Mouse (Mus musculus) large intestine, adult 2 months (tissue): ENCODE measurements around the gene Iah1. TPM values are rescaled to one million over a fixed set of nuclear protein-coding genes. Genes with fewer than 3 reads are reported as not detected.

ENCODE experiments used
- DNase-seq: peaks from one replicate; pipeline ENCODE4 v3.0.0-alpha.2; 2012; ENCODE audit warnings: low read depth, low spot score
- WGBS: fragments of 180-500 bp; shearing (Covaris S2); methylation state at CpG from one replicate; pipeline ENCODE4 v1.1.7; 2018; 5-methylcytosine and 5-hydroxymethylcytosine counted together
- polyA plus RNA-seq: library from polyadenylated mRNA; depleted of rRNA; stranded (reverse); fragments of >200 nt; gene quantifications from 2 replicates; pipeline ENCODE4 v1.2.3, GENCODE M21; 2012

Gene Iah1
- polyA plus RNA-seq, 1 experiment, result 64.1 TPM

DNA sequence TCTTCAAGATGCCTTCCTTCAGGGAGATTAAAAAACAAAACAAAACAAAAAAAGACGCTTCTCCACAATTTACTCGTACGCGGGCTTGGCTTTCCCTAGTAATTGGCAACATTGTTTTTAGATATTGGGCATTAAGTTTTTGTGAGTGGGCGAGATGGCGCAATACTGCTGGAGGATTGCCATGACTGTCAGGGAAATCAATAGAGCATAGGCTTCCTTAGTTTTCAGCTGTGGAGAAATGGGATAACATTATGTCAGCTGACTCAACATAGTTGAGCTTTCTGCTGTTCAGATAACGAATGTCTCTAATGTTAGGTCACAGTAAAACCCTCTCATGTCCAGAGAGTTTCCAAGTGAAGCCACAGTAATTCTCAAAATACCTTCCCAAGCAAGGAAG lies 678 bp downstream of the Iah1 start:
- WGBS, result 9% methylated on average over 7 of the region's 7 CpGs
- no peak for DNase-seq

- 83% methylated on average over 12 of the region's 12 CpGs for WGBS
- no peak for DNase-seq
Observed at GRCm38 (mm10) chr12:21318143-21318895, 2.1 kb downstream of the Iah1 start.

- no peak for DNase-seq
Observed at GRCm38 (mm10) chr12:21320317-21320716, 4.1 kb downstream of the Iah1 start.

GRCm38 (mm10) chr12:21321170-21321569 lies 5.0 kb downstream of the Iah1 start:
- DNase-seq, result no peak
- WGBS, result 77% methylated on average over 9 of the region's 9 CpGs

More at GRCm38 (mm10) chr12:21320317-21320716, 4.1 kb downstream of the Iah1 start:
- WGBS, result 78% methylated on average over 4 of the region's 4 CpGs

GRCm38 (mm10) chr12:21322296-21322695 lies 6.1 kb downstream of the Iah1 start:
- WGBS, result 76% methylated on average over 4 of the region's 4 CpGs
- DNase-seq, result no peak

DNA sequence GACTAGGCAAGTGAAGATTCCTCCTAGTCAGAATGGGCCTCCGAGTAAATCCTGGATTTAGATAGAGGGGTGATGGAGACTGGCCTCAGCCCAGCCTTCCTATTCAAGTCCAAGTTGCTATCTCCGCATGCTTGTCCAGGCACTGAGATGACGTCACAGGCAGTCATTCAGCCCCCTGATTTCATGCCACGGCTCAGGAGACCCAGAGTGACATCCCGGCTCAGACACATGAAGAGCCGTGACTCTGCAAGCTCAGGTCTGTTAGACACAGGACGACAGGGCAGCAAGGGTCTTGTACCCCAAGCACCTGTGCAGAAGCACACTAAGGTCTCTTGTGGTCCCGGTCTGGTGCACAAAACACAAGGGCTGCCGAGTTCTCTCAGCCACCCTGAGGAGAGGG lies 6.7 kb downstream of the Iah1 start:
- no peak for DNase-seq
- WGBS, result 90% methylated on average over 9 of the region's 9 CpGs

DNA sequence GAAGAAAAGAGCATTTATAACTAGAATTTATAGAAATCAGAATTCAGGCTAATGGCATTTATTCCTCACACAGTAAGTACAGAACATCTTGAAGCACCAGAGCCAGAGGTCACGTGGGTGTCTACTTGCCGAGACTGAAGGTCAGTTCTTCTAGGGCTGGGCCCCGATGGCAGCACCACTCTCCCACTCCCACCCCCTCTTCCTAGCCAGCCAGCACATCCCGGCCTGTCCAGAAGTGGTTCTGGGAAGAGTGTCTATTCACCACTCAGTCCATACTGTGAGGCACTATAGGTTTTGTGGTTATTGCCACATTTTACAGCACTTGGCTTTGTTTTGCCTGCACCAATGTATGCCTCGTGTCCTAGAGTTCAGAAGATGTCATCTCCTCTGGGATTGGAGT lies 7.9 kb downstream of the Iah1 start:
- no peak for DNase-seq
- 72% methylated on average over 5 of the region's 5 CpGs for WGBS

DNA sequence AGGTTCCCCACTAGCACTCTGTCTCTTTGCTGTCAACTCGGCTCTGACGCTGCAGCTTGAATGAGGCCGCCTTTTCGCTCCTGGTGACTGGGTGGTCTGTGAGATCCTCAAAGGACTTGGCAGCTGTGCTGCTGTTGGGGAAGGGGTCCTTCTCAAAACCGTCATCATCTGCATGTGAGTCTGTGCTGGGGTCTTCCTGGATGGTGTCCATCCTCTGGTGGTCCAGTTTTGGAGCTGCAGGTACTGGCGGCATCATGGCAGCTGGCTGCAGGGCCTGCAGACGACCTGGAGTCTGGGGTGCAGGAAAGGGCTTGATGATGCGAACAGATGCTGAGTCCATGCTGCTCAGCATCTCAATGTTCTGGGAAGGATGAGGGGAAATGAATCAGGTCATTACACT lies 9.1 kb downstream of the Iah1 start:
- no peak for DNase-seq

DNA sequence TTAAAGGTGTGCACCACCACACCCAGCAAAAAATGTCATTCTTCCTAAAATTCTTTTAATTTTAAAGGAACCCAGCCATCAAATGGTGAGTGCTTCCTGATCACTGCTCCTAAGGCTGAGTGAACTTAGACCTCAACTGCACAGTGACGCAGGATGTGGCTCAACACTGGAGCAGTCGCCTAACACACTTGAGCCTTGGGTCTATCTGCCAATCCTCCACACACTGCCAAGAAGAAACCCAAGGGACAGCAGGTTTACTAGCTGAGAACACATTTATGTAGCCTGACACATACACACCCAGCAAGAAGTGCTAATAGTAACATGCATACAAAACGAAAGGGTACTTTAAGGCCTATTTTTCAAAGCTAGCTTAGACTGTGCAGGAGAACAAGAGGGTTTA lies 10.1 kb downstream of the Iah1 start:
- no peak for DNase-seq
- WGBS, result 87% methylated on average over 3 of the region's 3 CpGs

More for the DNA sequence above, 9.1 kb downstream of the Iah1 start:
- 92% methylated on average over 8 of the region's 8 CpGs for WGBS

- no peak for DNase-seq
- 89% methylated on average over 9 of the region's 9 CpGs for WGBS
Observed at GRCm38 (mm10) chr12:21329661-21330400, 13.6 kb downstream of the Iah1 start.

GRCm38 (mm10) chr12:21330961-21331576 lies 14.9 kb downstream of the Iah1 start:
- WGBS, result 80% methylated on average over 10 of the region's 10 CpGs
- DNase-seq, result no peak

- DNase-seq, result no peak
- WGBS, result 88% methylated on average over 6 of the region's 6 CpGs
Observed at GRCm38 (mm10) chr12:21331711-21332110, 15.5 kb downstream of the Iah1 start.

DNA sequence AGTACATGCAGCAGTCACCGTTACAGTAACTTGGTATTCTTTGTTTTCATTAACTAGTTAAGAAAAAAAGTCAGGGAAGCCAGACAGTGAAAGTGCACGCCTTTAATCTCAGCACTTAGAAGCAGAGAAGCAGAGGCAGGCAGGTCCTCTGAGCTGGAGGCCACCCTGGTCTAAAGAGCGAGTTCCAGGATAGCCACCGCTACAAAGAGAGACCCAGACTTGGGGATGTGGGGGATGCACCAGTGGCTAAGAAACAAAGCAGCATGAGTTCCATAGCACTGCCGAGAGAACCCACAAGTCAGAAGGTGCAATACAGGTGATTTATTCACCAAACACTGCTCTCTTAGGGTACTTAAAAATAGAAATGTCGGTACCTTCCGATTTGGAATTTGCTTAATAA lies 16.8 kb downstream of the Iah1 start:
- DNase-seq, result no peak

GRCm38 (mm10) chr12:21333766-21334165 lies 17.6 kb downstream of the Iah1 start:
- DNase-seq, result no peak
- 92% methylated on average over 5 of the region's 5 CpGs for WGBS

More for the DNA sequence above, 16.8 kb downstream of the Iah1 start:
- 93% methylated on average over 7 of the region's 7 CpGs for WGBS

- no peak for DNase-seq
- 10% methylated on average over 7 of the region's 7 CpGs for WGBS
Observed at GRCm38 (mm10) chr12:21335869-21336268, 19.7 kb downstream of the Iah1 start.

GRCm38 (mm10) chr12:21337171-21337570 lies 21.0 kb downstream of the Iah1 start:
- no peak for DNase-seq
- 97% methylated on average over 5 of the region's 5 CpGs for WGBS

- 94% methylated on average over 5 of the region's 5 CpGs for WGBS
- no peak for DNase-seq
Observed at GRCm38 (mm10) chr12:21340674-21341073, 24.5 kb downstream of the Iah1 start.

DNA sequence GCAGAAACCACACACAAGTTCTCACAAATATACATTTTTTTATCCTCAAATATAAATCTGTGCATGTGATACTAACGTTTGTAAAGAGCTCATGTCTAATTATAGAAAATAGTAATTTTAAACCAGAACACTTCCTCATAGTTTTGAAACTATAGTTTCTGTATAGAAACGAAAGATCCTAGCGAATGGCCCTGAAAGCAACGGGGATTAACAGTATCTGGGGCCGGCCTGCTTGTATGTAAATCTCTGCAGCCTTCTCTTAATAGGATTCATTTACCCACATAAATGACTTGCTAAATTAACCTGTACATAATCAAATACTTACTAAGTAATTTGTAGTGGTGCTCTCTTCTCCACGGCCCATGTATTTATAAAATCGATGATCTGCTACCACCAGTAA lies 30.8 kb downstream of the Iah1 start:
- no peak for DNase-seq
- 82% methylated on average over 7 of the region's 7 CpGs for WGBS

GRCm38 (mm10) chr12:21350113-21350876 lies 34.1 kb downstream of the Iah1 start:
- WGBS, result 95% methylated on average over 7 of the region's 7 CpGs
- DNase-seq, result no peak

DNA sequence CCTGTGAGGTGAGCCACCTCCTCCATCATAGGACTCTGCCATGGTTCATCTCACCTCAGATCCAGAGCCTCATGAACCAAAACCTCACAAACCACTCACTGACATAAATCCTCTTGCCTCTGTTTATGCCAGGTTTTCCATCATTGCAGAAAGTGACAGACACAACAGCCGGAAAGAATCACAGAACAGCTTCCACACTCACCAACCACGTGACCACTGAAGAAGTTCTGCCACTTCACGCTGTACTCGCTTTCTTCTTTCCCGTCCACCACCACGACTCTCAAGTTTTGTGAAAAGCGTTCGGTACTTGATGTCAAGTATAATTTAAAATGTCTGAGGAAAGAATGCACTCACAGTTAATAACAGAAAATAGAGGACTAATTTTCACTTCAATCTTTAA lies 37.5 kb downstream of the Iah1 start:
- DNase-seq, result no peak
- 96% methylated on average over 8 of the region's 8 CpGs for WGBS
